Mouse (Mus musculus) lung, adult 2 months (tissue): ENCODE results near the gene Tmem98.

Experiments
- CTCF ChIP-seq: fragments of 200-500 bp; IDR thresholded peaks from 2 replicates; pipeline ENCODE4 v1.5.1; 2011; ENCODE audit warnings: mild to moderate bottlenecking, low read length, control low read depth; ENCODE audit not compliant: insufficient read depth
- POLR2A ChIP-seq: fragments of 200-500 bp; IDR thresholded peaks from 2 replicates; pipeline ENCODE4 v1.6.1; 2011; ENCODE audit warnings: low read depth, mild to moderate bottlenecking, control low read depth, low read length, borderline replicate concordance; ENCODE audit errors: extremely low read depth

DNA sequence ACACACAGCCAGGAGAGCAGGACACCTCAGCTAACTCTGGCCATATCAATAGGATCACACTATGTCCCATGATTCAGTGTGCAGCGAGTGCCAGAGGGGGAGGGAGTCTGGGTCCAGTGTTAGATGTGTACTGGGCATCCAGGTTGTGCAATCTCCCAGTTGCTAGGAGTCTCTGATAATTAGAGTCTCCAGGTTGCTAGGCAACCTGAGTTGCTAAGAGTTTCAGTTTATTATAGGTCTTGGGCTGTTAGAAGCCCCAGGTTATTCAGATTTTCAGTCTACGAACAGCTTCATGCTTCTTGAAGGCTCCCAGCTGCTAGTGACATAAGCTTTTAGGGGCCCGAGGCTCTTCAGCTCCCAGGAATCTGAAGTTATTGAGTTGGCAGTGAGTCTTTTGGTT is 43.0 kb downstream of the Tmem98 start:
- no peak for TF ChIP-seq POLR2A
- TF ChIP-seq CTCF, result no peak
